Comparison of ENCODE assay signal across 9 mouse cellular contexts in genomic region chr4:44578591-44578990, GRCm38 (mm10).
DNase-seq lines count a peak whose midpoint lies in the region; ATAC-seq and TF ChIP-seq lines count a peak whose summit lies in the region.
"Had no signal": no experiment of that assay in that cellular context is flagged by ENCODE, and none has a peak within 500 bp of the region (broad histone marks: within the 10 kb centered on the region; RNA-seq: fewer than 3 reads in every experiment).

No protein-coding gene starts in this region.

- H3K9ac ChIP-seq in hindbrain, embryonic 14.5 days: no peak overlapping the region
- no peak overlapping the region for H3K9ac ChIP-seq in stomach, postnatal 0 days (ENCODE audit: low read length)
- no peak overlapping the region for H3K9ac ChIP-seq in kidney, embryonic 15.5 days

- no peak overlapping the region for H3K4me3 ChIP-seq in hindbrain, embryonic 10.5 days
- no peak overlapping the region for H3K4me3 ChIP-seq in hindbrain, embryonic 14.5 days (replicated peaks; ENCODE audit: low read length)
- no peak overlapping the region for H3K4me3 ChIP-seq in stomach, postnatal 0 days (ENCODE audit: low read depth, low read length)
- no peak overlapping the region for H3K4me3 ChIP-seq in kidney, embryonic 15.5 days (replicated peaks)

- H3K4me1 ChIP-seq in hindbrain, embryonic 10.5 days (replicated peaks): peaks cover 17% of the 10 kb centered on the region; the same call in 1 of the 2 replicates
- H3K4me1 ChIP-seq in hindbrain, embryonic 14.5 days (replicated peaks; ENCODE audit: control insufficient read depth, insufficient read depth, low read length): no peaks in the 10 kb centered on the region
- H3K4me1 ChIP-seq in stomach, postnatal 0 days (replicated peaks; ENCODE audit: control insufficient read depth, insufficient read depth): no peaks in the 10 kb centered on the region
- H3K4me1 ChIP-seq in kidney, embryonic 15.5 days: no peaks in the 10 kb centered on the region

- no peaks in the 10 kb centered on the region for H3K36me3 ChIP-seq in hindbrain, embryonic 10.5 days
- H3K36me3 ChIP-seq in hindbrain, embryonic 14.5 days (replicated peaks; ENCODE audit: control insufficient read depth, insufficient read depth): no peaks in the 10 kb centered on the region
- no peaks in the 10 kb centered on the region for H3K36me3 ChIP-seq in stomach, postnatal 0 days (ENCODE audit: control insufficient read depth, insufficient read depth, low read length)
- H3K36me3 ChIP-seq in kidney, embryonic 15.5 days: no peaks in the 10 kb centered on the region

- peak; percentile 49 for DNase-seq in hindbrain, embryonic 10.5 days (ENCODE audit: low spot score)
- DNase-seq in hindbrain, embryonic 14.5 days (ENCODE audit: low spot score): no peak
- DNase-seq in testis, postnatal 10 days (ENCODE audit: low spot score): peak; percentile 68
- DNase-seq in testis, postnatal 14 days (ENCODE audit: low spot score): no peak
- peak; percentile 38 for DNase-seq in embryo, embryonic 9.5 days (ENCODE audit: extremely low spot score)
- DNase-seq in stomach, postnatal 0 days (ENCODE audit: low spot score): peak; percentile 35
- no peak for DNase-seq in T-cell, adult 2 months (ENCODE audit: low spot score)

- TF ChIP-seq EP300 in stomach, postnatal 0 days (optimal IDR thresholded peaks at IDR 0.05): no peak

- H3K27ac ChIP-seq in hindbrain, embryonic 10.5 days: no peak overlapping the region
- no peak overlapping the region for H3K27ac ChIP-seq in hindbrain, embryonic 14.5 days
- H3K27ac ChIP-seq in stomach, postnatal 0 days (replicated peaks): no peak overlapping the region
- H3K27ac ChIP-seq in kidney, embryonic 15.5 days: no peak overlapping the region
- H3K27ac ChIP-seq: macrophage had no signal

- no peak overlapping the region for H3K4me2 ChIP-seq in hindbrain, embryonic 14.5 days (replicated peaks)
- H3K4me2 ChIP-seq in stomach, postnatal 0 days (replicated peaks; ENCODE audit: low read depth): no peak overlapping the region
- H3K4me2 ChIP-seq in kidney, embryonic 15.5 days: no peak overlapping the region

- peaks cover 8% of the 10 kb centered on the region; the same call in 1 of the 2 replicates for H3K27me3 ChIP-seq in hindbrain, embryonic 10.5 days (ENCODE audit: insufficient read depth, poor library complexity, severe bottlenecking)
- H3K27me3 ChIP-seq in hindbrain, embryonic 14.5 days (ENCODE audit: control insufficient read depth, insufficient read depth, low read length): no peaks in the 10 kb centered on the region
- no peaks in the 10 kb centered on the region for H3K27me3 ChIP-seq in stomach, postnatal 0 days (ENCODE audit: control insufficient read depth, insufficient read depth, low read length)
- H3K27me3 ChIP-seq in kidney, embryonic 15.5 days: peaks cover 10% of the 10 kb centered on the region; the same call in 1 of the 2 replicates

- H3K9me3 ChIP-seq in hindbrain, embryonic 10.5 days: no peaks in the 10 kb centered on the region
- no peaks in the 10 kb centered on the region for H3K9me3 ChIP-seq in hindbrain, embryonic 14.5 days (ENCODE audit: control insufficient read depth, low read length)
- no peaks in the 10 kb centered on the region for H3K9me3 ChIP-seq in stomach, postnatal 0 days (ENCODE audit: control insufficient read depth, low read length)
- no peaks in the 10 kb centered on the region for H3K9me3 ChIP-seq in kidney, embryonic 15.5 days (replicated peaks)

- ATAC-seq in hindbrain, embryonic 14.5 days (ENCODE audit: low FRiP score): no peak
- no peak for ATAC-seq in stomach, postnatal 0 days (ENCODE audit: low FRiP score, low TSS enrichment)
- ATAC-seq in kidney, embryonic 15.5 days (replicated peaks; ENCODE audit: low FRiP score): no peak

- TF ChIP-seq CTCF in stomach, postnatal 0 days (IDR thresholded peaks at IDR 0.05; ENCODE audit: low read depth): no peak

- 52% methylated on average over 5 of the region's 5 CpGs for WGBS in hindbrain, embryonic 10.5 days
- 69% methylated on average over 5 of the region's 5 CpGs for WGBS in hindbrain, embryonic 14.5 days
- WGBS in stomach, postnatal 0 days: 39% methylated on average over 5 of the region's 5 CpGs
- 40% methylated on average over 5 of the region's 5 CpGs for WGBS in kidney, embryonic 15.5 days

Comparison
In these comparisons a context has a peak if more than half of its experiments do, and no peak if none do; other contexts are left out.
1. DNase-seq: peak in hindbrain, embryonic 10.5 days (single experiment), testis, postnatal 10 days (single experiment), embryo, embryonic 9.5 days (single experiment) and stomach, postnatal 0 days (single experiment); none in hindbrain, embryonic 14.5 days (single experiment), testis, postnatal 14 days (single experiment) and T-cell, adult 2 months (single experiment).